Mouse (Mus musculus) ovary, postnatal 14 days (tissue): ENCODE measurements around the gene Fcna.
A peak's percentile ranks its signal among the peaks of the same experiment; 100 is the strongest.

Experiments
- DNase-seq: peaks from one replicate; pipeline ENCODE4 v3.0.0; 2022; ENCODE audit warnings: low spot score

The Fcna gene

GRCm38 (mm10) chr2:25607761-25608622 is 19.8 kb downstream of the Fcna start, which contains the start of gene Rabl6:
Gene Rabl6, minus strand, starts transcription at chr2:25608521.
- DNase-seq = peak; percentile 83

DNA sequence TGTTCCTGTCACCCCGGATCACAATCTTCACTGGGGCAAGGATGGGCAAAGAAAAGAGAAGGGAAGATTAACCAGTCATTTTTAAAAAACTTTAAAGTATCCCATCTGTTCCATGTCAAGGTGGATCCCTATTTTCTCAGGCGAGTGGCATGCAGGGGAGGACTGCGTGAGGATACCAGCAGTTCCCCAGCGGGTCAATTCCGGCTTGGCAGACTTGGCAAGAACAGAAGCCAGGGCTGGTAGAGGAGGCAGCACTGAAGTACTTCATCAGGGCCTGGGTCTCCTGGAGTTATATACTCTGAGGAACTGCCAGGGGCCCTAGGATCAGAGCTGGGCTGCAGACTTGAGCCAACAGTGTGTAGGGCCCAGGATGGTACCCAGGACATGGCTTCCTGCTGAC is 25.3 kb downstream of the Fcna start:
- no peak for DNase-seq

DNA sequence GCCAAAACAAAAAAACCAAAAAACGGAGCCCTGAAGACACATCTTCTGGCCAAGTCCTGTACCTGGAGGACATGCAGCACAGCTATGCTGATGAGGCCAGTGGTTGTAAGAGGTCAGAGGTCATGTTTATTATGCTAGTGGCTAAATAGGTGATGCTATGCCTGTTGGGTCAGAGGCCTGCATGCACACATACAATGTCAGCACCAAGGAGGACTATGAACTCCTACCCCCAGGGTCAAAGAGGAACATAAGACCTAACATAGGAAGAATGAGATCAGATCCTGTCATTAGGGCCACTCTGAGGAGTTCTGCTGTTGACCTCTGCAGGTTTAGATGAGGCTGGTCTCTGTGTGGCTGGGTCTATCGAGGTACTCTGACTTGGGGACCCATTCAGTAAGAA is 27.8 kb downstream of the Fcna start:
- no peak for DNase-seq

DNA sequence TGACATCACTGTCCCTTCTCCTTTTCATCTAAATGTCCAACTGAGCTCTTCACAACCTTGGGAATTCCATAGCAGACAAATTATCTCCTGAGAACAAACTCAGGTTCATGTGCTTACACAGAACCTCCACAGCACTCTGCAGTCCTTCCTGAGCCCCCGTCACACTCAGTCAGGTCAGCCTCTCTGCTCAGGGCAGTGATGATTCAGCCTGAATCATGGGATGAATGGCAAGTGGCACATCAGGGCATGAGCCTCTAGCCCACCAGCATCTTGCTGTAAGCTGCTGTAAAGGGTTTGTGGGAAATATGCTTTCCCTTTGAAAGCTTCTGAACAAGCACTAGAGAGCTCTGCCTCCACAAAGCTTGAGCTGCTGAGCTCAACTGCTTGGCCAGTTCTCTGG is 29.1 kb downstream of the Fcna start:
- DNase-seq = no peak

GRCm38 (mm10) chr2:25596765-25597510 is 30.9 kb downstream of the Fcna start:
- DNase-seq = no peak

DNA sequence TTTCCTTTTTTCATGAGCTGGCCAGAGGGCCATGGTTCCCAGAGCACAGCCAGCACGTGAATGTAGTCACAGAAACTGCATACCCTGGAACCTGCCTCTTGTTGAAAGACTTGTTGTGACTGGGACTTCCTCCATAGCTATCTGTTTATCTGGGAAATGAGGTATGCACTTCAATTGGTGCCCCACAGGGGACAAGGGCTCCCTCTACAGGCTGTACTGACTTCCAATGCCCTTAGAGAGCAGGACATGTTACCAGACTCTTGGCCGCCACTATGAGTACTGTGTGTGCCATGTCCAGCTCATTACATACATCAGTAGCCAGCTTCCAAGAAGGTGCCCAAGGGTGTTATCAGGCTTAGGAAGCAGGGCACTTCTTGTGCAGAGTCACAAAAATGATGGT is 36.0 kb downstream of the Fcna start:
- DNase-seq = no peak

- DNase-seq = no peak
Observed at GRCm38 (mm10) chr2:25588227-25588907, 39.5 kb downstream of the Fcna start.

DNA sequence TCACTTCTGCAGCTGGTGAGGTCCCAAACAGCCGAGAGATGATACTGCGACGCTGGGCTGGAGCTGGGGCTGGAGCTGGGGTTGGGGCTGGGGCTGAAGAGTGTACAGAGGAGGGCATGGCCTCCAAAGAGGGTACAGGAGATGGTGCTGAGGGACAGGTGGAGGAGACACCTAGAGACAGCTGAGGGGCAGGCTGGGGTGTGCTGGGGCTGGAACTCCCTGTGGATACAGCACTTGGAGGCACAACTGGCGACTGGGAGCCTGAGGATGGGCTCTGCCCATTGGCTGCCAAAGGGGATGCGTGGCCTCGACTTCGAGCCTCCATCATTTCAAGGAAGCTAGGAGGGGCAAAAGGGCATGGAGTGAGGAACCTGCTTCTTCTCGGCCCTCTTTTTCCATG is 40.5 kb downstream of the Fcna start:
- no peak for DNase-seq

DNA sequence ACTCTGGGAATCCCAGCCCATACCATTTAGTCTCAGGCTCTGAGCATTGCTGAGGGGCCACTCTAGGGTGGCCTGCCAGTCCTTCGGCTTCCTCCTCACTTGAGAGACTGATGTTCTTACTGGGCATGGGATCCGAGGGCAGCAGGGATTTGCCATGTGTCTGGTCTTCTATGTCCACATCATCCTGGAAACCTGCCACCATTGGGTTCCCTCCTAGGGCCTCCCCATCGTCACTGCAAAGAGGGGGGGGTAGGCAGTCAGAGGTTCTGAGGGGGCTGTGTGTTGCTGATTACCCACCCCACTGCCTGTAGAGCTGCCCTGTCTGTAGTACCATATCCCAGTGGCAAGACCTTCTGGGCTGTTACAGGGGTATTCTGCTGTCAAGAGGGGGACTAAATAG is 42.2 kb downstream of the Fcna start:
- DNase-seq = no peak

DNA sequence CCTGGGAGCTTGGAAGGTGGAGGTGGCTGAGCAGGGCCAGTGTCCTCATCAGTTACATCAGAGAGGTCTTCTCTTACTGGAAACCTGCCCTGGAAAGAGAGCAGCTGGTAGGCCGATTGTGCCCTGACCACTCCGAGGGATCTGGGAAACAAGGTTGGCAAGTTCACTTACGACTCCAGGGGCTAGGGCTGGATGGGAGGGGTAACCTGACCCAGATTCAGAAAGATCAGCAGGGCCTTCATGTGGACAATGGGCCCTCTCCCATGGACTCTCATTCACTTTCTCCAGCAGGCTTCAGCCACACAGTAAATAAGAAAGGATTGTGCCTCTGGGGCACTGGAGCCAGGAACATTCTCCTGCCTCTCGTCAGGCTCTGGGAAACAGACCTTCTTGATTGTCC is 43.0 kb downstream of the Fcna start:
- no peak for DNase-seq

DNA sequence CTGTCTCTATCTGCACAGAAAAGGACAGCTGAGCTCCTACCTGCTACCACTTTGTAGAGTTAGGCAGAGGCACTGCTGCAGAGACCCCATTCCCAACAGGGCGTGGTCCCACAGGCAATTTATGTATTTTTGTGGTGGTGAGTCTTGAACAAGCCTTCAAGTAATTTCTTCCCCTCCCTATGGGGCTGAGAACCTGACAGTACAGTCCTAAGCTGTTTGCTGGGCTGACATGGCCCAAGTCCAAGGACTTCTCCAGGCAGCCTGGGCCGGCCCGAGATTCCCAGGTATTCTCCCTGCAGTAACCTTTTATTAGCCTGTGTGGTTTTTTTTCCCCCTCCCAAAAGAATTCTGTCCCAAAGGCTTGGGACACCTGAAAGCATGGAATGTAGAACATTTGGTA is 43.7 kb downstream of the Fcna start:
- DNase-seq = no peak

DNA sequence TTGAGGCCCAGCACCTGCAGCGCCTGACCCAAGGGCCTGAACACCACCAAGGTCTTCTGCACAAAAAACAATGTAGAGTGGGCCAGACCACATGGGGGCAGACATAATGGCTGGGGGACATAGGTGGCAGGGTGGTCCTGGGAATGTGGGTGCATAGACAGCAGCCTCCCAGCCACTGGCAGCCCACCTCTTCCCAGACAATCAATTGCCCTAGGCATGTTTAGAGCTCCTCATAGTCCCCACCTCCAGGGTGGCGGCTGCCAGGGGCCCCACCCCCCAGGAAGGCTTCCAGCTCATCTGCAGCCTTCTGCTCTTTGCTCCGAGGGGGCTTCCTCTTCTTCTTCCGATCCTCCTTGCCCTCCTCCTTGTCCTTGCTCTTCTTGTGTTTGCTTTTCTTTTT is 44.3 kb downstream of the Fcna start:
- no peak for DNase-seq

DNA sequence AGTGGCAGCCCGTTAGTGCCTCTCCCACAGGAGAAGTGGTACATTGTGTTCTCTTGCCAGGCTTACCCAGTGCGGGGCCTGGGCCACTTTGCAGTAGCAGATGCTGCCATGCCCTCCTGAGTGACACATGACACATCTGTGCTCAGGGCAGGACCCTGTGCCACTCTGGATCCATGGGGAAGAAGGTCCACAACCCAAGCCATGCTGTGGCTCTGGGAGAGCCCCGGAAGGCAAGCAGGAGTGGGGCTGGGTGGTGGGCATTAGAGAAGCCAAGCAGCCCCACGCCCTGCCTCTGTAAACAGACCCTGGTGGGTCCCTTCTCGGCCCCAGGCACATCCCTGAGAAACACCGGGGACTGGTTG is 44.7 kb downstream of the Fcna start:
- no peak for DNase-seq

GRCm38 (mm10) chr2:25582466-25583119 is 45.2 kb downstream of the Fcna start:
- DNase-seq = no peak

- DNase-seq = no peak
Observed at GRCm38 (mm10) chr2:25581901-25582301, 45.9 kb downstream of the Fcna start.

GRCm38 (mm10) chr2:25581294-25581864 is 46.5 kb downstream of the Fcna start, which contains the start of gene Ajm1:
Gene Ajm1, minus strand, starts transcription at chr2:25581757.
- peak; percentile 62 for DNase-seq

DNA sequence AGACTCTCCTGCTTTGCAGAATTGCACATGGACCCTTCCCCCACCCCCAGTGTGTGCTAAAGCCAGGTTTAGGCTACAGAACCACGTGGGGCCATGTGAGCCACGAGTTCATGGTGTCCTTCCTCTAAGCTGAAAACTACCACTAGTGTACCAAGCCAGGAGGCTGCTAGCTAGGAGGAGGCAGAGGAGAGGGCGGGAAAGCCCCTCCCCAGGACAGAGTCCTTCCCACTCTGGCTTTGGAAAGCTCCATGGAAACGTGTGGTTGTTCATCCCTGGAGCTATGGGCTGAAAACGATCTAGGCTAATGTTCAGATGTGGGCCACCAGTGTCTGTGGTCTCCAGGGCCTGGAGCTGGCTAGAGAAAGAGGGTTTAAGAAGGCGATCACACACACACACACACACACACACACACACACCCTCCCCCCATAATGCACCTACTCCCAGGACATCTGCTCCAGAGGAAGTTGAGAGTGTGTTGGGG is 47.2 kb downstream of the Fcna start:
- no peak for DNase-seq

GRCm38 (mm10) chr2:25579737-25580460 is 47.9 kb downstream of the Fcna start:
- no peak for DNase-seq

DNA sequence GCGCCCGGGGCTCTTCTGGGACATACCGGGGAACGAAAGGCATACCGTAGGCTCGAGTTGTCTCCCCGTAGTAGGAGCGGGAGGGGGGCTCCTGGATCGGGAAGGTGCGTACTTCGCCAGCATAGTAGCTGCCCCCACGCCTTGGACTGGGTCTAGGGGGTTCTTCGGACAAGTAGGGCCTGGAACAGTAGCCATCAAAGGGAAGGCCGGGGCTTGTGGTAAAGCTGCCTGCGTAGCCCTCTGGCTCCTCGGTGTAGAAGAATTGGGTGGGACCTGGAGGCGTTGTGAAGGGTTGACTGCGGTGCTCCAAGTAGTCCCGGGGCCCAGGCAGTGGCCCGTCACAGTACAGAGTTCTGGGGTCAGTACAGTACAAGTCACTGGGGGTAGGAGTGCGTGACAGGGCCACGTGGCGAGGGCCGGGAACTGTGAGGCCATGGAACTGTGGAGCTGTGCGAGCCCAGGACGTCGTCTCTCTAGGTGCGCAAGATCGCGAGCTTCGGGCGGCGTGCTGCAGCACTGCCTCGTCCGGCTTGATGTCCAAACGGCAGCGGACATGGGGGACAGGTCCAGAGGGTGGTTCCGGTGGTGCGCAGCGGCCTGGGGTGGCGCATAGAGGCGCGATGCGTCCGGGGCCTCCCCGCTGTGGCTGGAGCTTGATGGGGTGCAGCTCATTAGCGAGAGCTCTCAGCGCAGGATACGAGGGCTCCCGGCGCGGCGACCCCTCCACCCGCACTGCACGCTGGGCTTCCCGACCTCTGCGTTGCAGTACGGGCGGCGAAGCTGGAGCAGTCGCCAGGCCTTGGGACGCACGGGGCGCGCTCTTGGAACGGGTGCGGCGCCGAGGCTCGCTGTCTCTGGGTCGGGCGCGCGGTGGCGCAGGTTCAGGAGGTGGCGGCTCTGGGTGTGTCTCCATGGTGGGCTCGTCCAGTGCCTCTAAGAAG is 48.8 kb downstream of the Fcna start:
- no peak for DNase-seq
